22 mouse cellular contexts compared by ENCODE assay signal in the genomic region with DNA sequence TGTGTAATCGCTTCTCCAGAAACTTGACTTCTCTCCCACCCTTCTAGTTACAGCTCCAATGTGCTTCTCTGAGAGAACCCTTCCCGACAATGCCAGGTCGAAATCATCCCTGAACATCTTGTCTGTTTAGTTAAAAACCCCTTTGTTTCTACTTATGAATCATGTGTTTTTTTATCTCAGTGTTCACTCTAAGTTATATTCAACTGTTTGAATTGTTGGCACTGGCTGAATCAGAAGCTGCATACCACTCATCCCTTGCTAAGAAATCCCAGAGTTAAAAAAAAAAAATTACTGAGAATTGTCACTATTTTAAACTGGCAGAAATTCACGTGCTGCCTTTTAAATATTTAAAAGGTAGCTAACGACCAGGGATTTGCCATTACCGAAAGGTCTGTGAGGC.
"Had no signal": no experiment of that assay in that cellular context is flagged by ENCODE, and none has a peak within 500 bp of the region (broad histone marks: within the 10 kb centered on the region; RNA-seq: fewer than 3 reads in every experiment).

No protein-coding gene starts in this region.

- DNase-seq: heart, postnatal 10 days; heart, postnatal 14 days; heart, postnatal 36 days; heart, postnatal 4 days; kidney, adult 11 months; kidney, adult 18-20 months; kidney, adult 2 months; kidney, adult 8-10 months; kidney, adult 9 months; kidney, postnatal 10 days; kidney, postnatal 14 days; kidney, postnatal 25 days; kidney, postnatal 36 days; kidney, postnatal 4 days; layer of hippocampus, adult 9-11 months; layer of hippocampus, postnatal 36 days had no signal

- ATAC-seq: hindbrain, embryonic 16.5 days; hindbrain, postnatal 0 days; inflammation-experienced regulatory T-cells, adult 6 months; intestine, embryonic 15.5 days; intestine, embryonic 16.5 days; intestine, postnatal 0 days had no signal
